Mouse (Mus musculus) induced T-regulatory cell, adult 2 months (primary cell): Measurements from ENCODE around the gene Prr14.
"Not testable (repeated sequence)": the region's sequence is repeated elsewhere in the genome, so short reads cannot be mapped to it uniquely, and the experiment has no call there.

Source experiments
- DNase-seq: peaks from one replicate; pipeline ENCODE4 v3.0.0-alpha.2; 2012; ENCODE audit warnings: low read depth

The Prr14 gene

GRCm38 (mm10) chr7:127472060-127472459 lies 12.6 kb downstream of the Prr14 start:
- no peak for DNase-seq

GRCm38 (mm10) chr7:127473705-127474104 lies 14.3 kb downstream of the Prr14 start:
- DNase-seq = no peak

- DNase-seq = no peak
Measured at GRCm38 (mm10) chr7:127474378-127475070, 15.1 kb downstream of the Prr14 start.

GRCm38 (mm10) chr7:127475186-127475740 lies 15.9 kb downstream of the Prr14 start:
- DNase-seq = no peak

GRCm38 (mm10) chr7:127476336-127476735 lies 16.9 kb downstream of the Prr14 start:
- DNase-seq = no peak

- no peak for DNase-seq
Measured at GRCm38 (mm10) chr7:127476855-127477254, 17.4 kb downstream of the Prr14 start.

- DNase-seq = peak; percentile 100
Measured at GRCm38 (mm10) chr7:127477687-127478634, 18.6 kb downstream of the Prr14 start.

- peak; percentile 97 for DNase-seq
Measured at GRCm38 (mm10) chr7:127478635-127479317, 19.4 kb downstream of the Prr14 start, which contains the start of gene Fbrs. TSS of gene Fbrs (plus strand) at chr7:127479199.

- DNase-seq = peak; percentile 50
Measured at GRCm38 (mm10) chr7:127479318-127480225, 20.2 kb downstream of the Prr14 start.

- DNase-seq = peak; percentile 91
Measured at GRCm38 (mm10) chr7:127480321-127480720, 20.9 kb downstream of the Prr14 start.

GRCm38 (mm10) chr7:127485416-127485815 lies 26.0 kb downstream of the Prr14 start:
- DNase-seq = no peak

GRCm38 (mm10) chr7:127488364-127488763 lies 29.0 kb downstream of the Prr14 start:
- DNase-seq = peak; percentile 22

- DNase-seq = no peak
Measured at GRCm38 (mm10) chr7:127489982-127490381, 30.6 kb downstream of the Prr14 start.

GRCm38 (mm10) chr7:127491846-127492245 lies 32.4 kb downstream of the Prr14 start:
- no peak for DNase-seq

- DNase-seq = no peak
Measured at GRCm38 (mm10) chr7:127494648-127495047, 35.2 kb downstream of the Prr14 start.

- no peak for DNase-seq
Measured at GRCm38 (mm10) chr7:127497382-127497781, 38.0 kb downstream of the Prr14 start.

GRCm38 (mm10) chr7:127498407-127498806 lies 39.0 kb downstream of the Prr14 start:
- DNase-seq = peak; percentile 76

- no peak for DNase-seq
Measured at GRCm38 (mm10) chr7:127508291-127508690, 48.9 kb downstream of the Prr14 start.

- DNase-seq = not testable (repeated sequence)
Measured at GRCm38 (mm10) chr7:127509830-127510229, 50.4 kb downstream of the Prr14 start.

- no peak for DNase-seq
Measured at GRCm38 (mm10) chr7:127511241-127511640, 51.8 kb downstream of the Prr14 start.

- DNase-seq = peak; percentile 98
Measured at GRCm38 (mm10) chr7:127511808-127512230, 52.4 kb downstream of the Prr14 start, which contains the start of gene Srcap. TSS of gene Srcap (plus strand) at chr7:127511983.
